Mouse (Mus musculus) right cerebral cortex, postnatal 10 days (tissue): ENCODE measurements at regions not wholly inside any gene's neighbourhood (a gene's known extent, or its start where the extent isn't known, plus 50 kb on each side); places are given as distances from the start of the nearest gene placed in this dataset.

Source experiments
- DNase-seq, 2 experiments: peaks; one replicate each; pipeline ENCODE4 v3.0.0; 2021; ENCODE audit warnings: low spot score in 2 of 2

DNA sequence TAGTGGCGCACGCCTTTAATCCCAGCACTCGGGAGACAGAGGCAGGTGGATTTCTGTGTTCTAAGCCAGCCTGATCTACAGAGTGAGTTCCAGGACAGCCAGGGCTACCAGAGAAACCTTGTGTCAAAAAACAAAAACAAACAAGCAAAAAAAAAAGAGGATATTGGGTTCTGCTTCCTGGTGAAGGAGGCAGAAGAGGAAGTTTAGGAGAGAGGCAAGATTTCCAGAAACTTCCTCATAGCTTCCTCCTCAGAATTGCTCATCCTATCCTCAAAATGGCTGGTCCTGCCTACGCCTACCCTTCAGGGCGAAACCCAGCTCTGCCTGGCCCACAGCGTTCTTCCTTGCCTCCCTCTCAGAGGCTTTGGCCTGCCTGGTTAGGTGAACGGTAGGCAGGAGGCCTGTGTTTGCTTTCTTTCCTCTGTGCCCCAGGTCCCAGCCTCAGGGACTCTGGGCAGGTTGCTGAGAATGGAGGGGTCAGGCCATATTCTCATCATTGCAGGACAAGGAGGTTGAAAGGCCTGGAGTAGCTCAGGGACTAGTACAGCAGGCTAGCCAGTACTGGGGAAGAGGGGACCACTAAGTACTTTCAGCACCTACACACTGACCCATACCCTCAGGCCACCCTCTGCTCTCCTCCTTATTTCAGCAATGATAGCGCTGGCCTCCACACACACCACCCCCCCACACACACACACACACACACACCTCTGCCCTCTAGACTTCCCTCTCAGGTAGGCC, 79.6 kb downstream of the Zfp36l2 start:
- DNase-seq: no peak

DNA sequence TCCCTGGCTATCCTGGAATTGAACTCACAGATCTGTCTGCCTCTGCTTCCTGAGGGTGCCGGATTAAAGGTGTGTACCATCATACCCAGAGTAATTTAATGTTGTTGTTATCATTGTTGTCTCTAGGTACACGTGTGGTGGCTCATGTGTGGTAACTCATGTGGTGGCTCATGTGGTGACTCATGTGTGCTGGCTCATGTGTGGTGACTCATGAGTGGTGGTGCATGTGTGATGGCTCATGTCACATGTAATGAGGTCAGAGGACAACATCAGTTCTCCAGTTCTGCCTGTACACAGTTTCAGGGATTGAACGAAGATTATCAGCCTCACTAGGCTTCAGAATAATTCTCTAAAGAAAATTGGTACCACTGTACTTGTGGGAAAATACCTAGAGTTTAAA, 80.2 kb downstream of the Zfp36l2 start:
- DNase-seq: no peak

DNA sequence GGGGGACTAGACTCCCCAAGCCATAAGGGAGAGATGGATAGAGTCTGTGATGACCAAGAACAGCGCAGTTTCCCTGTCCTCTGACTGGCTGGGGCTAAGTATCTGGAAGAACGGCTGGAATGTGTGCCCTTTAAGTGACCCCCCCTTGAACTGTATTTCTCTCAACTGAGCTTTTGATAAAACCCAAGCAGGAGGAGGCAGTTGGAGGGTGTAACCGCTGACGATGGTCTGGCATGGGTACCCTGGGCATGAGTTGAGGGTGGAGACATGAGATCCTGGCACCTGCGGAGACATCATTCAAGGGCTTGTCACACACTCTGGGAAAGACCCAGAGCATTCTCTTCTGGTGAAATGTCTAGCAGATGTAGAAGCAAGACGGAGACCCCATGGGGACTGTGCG, 83.5 kb downstream of the Zfp36l2 start:
- no peak for DNase-seq

DNA sequence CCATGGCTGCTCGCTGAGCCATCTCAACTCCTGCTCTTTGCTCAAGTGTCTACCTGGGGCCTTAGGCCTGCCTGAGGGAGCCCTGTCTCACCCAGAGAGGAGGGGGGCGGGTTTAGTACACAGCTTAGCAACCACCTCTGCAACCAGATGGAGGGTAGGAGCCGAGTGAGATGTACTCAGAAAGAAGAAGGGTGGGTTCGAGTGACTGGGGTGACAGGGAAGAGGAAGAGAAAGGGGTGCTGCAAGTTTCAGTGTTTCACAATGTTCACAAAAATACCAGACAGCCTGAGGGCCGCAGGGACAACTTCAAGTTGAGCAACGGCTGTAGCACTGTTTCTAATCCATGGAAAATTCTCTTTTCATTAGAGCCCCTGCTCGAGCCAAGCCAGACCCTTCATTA, 84.4 kb downstream of the Zfp36l2 start:
- peak in 1 of 2 experiments; percentile 37 for DNase-seq

DNA sequence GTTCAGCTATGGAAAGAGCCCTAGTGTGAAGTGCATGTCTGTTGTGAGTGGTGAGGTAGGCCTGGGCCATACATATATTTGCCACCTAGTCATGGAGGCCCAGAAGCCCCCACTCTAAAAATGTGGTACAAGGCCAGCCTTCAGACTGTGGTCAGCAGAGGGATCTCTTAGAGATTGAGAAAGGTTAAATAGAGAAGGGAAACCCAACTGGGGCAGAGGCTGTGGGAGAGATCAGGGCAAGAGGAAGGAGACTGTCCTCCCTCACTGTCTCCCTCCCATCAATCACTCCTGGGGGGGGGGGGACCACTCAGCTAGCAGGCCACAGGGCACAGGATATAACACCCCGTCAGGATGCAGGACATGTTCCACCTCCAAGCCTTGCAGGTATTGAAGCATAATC, 86.1 kb downstream of the Zfp36l2 start:
- no peak for DNase-seq

DNA sequence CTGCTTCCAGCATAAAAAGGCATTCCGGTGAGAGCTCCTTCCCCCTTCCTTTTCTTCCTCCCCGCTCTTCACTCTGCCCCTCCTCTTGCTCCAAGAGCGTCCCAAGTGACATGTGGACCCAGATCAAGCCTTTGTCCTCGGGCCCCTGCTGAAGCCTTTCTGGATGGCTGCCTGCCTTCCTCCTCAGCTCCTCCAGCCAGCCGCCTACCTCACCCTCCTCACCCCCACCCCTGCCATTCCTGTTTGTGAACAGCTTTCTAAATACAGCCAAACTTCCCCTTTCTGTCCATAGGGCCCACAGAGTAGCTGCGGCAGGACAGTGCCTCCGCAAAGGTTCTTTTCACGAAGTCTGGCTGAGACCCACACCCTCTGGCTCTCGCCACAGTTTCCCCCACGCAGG, 87.2 kb downstream of the Zfp36l2 start:
- peak; percentile 64 to 70 for DNase-seq

DNA sequence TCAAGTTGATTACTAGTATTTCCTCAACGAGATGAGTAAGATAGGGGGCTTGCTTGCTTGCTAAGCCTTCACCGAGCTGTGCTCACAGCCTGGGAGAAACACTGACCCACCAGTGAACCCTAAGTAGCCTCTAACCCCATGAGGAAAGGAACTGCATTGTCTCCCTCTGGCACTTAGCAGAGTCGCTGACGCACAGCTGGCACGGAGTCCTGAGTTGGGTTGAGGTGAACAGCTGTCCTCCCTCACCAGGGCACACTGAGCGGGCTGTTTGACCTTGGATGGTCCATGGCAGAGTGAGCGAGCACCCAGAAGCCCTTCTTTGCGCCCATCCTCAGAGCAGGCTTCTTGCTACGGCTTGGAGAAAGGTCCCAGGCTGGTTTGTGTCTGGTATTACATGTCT, 88.0 kb downstream of the Zfp36l2 start:
- DNase-seq: no peak

DNA sequence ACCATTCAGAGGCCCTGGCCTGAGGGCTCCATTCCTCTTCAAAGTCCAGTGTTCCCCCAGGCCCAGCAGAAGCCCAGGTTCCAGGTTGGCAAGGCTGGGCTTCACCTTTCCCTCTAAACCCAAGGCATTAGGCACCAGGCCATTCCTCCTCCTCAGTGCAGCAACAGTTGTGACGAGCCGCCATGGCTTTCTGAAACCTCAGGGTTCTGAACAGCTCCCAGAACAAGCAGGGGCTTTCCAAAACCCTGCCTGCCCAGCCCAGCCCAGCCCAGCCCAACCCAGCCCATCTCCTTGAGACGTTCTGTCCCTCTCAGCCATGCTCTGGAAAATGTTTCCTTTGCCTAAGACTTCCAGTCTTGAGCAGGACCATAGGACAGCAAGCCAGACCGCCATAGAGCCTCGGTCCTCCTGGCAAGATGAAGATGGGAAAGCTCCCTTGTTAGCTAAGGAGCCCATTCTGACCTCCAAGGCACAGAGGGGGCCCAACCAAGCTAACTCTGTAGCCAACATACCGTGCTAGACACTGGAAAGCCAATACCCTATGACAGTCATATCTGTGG, 89.8 kb downstream of the Zfp36l2 start:
- no peak for DNase-seq

DNA sequence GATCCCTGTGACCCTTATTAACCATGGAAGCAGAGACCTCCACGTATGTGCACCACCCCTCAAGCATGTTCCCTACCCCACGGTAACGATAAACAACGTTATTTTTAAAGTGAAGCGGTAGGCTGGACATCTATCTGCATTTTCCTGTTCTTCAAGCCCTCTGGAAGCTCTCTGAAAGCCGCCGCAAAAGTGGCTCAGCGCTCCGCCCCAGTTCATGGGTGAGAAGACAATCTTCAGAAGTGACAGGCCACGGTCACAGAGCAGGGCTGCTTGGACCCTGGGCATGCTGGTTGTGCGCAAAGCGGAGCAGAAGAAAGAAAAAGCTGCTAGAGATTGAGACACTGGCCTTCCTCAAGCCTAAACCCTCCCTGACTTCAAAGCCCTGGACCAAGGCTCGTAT, 90.5 kb downstream of the Zfp36l2 start:
- no peak for DNase-seq

DNA sequence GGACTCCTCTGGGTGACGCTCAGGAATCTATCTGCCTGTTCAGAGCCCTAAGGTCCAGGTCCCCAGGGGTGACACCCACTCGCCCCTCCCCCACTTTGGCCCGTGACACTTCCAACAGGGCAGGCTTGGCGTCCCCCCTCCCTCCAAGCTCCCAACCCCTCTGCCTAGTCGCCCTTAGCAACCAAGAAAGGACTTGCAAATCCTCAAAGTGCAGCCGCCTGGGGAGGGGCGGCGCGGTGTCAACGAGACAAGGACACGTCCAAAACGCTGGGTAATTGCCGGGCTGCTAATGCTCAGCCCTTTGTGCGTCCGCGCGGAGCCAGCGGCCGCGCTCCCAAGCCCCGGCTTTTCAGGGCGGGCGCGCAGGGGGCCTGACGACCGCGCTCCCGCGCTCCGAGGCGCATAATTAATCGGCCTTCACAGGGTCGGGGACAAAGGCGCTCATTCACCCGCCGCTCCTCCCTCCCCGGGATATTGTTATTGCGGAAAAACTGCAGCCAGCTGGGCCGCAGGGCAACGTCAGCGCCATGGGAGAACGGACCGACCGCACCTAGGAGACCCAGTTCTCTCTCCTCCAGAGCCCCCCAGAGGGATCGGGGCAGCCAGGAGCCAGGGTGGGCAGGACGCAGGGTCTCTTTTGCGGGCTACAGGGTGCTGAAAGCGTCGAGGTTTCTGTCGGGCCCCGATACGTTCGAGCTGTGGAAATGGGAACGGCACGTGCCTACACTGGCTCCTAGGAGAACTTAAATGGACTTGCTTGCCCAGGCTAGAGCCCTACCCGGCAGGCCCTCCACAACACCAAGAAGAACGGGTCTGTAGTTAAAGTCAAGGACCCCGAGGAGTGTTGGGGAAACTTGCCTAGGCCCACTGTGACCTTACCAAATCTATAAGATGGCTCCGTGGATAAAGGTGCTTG, 91.1 kb downstream of the Zfp36l2 start:
- peak; percentile 88 to 91 for DNase-seq

DNA sequence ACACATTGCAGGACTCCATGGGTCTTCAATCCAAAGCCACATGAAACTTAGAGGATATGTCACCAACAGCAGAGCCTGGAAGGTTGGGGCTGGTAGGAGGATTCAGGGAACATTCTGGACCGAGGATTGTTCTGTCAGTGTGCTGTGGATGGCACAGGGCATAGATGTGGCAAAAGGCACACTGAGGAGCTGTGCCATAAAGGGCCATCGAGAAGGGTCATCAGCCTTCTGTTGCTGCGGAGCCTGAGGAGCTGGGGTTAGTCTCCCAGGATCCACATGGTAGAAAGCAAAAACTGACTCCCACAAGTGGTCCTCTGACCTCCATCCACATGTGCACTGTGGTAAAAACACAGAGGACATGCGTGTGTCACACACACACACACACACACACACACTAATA, 91.9 kb downstream of the Zfp36l2 start:
- DNase-seq: no peak

DNA sequence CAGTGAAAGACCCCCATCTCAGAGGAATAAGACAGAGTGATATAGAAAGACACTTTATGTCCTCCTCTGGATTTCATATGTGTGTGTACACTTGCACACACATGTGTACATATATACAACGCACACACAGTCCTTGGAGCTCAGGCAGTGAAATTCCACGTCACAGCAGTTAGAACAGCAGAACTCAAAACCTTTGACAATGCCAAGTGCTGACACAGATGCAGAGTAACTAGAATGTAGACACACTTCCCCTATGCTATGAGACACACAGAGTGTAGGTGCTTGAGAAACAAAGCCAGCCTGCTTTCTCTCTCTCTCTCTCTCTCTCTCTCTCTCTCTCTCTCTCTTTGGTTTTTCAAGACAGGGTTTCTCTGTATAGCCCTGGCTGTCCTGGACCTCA, 92.7 kb downstream of the Zfp36l2 start:
- no peak for DNase-seq

DNA sequence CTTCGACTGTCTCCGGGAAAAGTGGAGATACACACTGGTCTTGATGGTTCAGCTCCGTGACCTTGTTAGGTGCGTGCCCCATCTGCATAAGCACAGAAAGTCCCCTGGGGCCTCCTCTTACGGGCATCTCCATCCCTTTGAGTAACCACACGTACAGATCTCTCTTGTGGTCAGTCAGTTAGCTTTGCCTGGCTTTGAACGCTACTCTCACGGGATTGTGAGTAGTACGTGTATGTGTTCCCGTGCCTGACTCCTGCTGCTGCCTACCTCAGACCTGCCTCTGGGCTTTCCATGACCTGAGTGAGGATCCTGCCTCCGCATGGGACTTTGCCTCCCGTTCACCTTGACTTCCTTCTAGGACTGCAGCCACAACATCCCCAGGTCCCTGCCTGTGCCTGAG, 101.4 kb downstream of the Zfp36l2 start:
- DNase-seq: no peak

DNA sequence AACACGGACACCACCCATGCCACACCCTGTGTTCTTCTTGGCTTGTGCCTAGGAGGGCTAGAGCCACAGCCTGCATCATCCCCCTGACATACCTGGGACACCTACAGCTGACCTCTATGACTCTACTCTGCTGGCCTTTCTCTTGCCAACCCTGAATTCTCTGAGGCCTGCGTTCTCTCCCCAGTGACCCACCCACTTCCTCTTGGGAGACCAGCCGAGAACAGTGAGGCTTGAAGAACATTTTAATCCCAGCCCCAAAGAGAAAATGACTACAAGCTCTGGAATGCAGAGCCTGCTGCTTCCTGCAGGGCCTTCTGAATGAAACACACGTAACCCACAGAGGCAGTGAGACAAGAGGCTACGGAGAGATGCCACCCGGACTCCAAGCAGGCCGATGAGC, 102.0 kb downstream of the Zfp36l2 start:
- DNase-seq: no peak

DNA sequence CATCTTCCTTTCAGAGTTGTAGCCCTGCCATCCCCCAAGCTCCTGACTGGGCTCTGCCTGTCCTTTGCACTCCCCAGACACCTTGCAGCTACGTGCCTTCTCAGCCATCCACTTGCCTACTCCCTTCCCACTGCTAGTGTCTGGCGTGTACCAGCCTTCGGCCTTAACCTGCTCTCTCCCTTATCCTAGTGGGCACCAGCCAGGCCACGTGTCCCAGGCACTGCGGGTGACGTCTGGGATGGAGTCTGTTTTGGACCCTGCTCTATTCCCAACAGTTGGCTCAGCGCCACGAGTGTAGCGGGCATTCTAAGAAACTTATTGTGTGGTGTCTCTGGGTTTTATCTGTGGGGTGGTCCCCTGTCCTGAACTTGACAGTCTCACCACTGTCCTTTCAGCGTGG, 102.5 kb downstream of the Zfp36l2 start:
- DNase-seq: peak; percentile 61 to 65

DNA sequence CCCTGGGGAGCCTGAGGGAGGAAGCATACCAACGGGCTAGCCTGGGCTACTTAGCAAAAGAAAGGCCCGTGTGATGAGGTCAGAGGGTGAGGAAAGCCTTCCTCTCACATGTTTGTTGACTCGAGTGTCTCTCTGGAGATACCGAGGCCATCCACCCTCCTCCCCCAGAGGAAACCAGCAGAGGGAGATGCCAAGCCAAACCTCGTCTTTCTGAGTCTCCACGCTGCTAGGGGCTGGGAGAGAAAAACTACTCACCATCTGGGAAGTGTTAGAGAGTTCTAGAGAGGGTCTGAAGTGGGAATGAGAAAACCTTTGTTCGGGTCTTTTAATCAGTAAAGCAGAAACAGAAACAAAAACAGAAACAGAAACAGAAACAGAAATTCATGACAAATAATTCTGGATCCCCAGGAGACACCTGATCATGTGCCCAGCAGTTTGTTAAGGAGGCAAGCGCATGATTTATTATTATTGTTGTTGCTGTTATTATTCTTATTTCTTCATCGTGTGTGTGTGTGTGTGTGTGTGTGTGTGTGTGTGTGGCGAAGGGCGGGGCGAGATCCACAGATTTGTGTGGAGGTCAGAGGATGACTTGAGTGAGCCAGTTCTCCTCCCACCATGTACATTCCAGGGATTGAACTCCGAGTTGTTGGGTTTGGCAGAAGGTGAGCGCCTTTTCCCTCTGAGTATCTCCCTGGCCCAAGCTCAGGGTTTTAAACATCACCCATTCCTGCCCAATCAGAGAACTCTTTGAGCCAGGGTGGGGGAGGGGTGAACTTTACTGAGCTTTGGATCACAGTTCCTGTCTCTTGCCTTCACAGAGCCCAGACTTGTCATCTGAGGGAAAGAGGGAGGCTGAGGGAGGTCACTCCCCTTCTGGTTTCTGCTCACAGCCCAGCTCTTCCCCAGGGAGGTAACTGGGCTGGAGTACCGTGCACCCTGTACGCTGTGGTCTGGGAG, 104.2 kb downstream of the Zfp36l2 start:
- peak in 1 of 2 experiments; percentile 53 for DNase-seq

DNA sequence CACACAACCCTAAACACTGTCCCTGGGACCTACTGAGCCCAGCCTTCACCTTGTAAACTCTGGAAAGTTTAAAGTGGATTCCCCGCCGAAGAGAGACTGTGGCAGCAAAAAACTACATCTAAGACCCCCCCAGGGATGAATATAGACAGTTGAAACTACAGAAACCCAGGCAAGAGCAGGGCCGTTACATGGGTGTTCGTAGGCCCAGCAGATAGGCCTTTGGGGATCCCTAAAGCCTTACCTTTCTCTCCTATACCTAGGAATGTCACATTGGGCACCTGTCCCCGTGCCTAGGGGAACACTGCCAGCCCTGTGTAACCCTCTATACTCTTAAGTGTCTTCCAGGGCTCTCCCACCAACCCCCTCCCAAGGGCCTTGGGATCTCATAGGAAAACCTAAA, 105.2 kb downstream of the Zfp36l2 start:
- DNase-seq: no peak

DNA sequence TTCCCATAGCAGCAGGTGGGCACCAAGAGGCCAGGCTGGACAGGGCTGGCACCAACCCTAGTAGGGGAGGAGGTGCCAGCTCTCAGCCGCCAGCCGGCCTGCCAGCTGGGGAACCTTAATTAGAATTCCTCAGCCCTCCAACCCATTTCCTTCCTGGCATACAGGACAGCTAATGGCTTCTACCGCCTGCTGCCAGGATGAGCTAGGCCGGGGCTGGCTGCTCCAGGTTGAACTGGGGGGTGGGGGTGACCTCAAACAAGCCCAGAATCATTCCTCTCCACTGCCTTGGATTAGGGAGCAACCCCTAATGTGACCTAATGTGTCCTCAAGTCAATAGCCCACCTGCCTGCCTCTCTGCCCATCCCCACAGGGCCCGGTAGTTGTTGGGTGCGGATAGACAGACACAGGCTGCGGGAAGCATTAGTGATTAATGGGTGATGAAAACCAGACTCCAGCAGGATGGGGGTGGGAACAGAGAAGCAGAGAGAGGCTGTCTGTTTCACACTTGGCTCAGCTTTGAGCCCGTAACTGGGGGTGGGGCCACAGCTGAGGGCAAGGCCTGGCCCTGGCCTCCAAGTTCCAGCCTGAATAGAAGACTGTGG, 105.9 kb downstream of the Zfp36l2 start:
- DNase-seq: peak; percentile 86 to 88

DNA sequence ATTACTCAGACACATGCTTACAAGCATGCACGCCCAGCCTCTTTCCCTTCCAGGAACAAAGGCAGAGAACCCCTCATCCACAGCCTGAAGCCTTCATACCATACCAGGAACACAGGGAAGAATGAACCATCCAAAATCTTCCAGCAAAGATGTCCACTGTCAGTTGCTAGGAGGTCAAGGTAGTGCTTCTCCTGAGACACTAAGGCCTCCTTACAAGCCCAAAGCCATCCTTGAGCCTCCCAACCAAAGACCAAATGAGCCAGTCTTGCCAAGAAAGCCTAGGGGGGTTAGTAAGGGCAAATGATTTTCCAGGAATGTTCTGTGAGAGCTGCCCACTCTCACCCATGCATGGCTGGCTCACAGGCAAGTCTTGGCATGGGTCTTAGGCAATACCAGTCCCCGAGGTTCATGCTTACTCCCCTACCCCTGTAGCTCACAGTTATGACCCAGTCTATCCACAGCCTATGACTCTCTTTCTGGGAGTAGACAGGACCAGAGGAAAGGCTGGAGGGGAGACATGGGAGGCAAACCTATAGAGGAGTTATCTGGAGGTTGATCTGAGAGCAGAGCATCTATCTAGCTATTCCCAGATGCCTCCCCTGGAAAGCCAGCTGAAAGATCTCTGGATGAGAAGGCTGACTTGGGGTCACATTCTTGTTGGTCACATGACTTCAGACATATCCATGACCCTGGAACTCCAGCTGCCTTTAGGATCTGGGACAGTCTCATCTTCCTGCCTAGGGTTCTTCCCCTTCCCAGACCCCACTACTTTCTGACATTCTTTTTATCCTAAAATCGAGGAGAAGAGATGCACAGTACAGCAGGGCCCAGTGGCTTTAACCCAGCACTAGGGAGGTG, 112.4 kb downstream of the Zfp36l2 start:
- no peak for DNase-seq
